In genomic region chr19:42089748-42090595, GRCm38 (mm10) we compare ENCODE assay signal across 8 mouse cellular contexts. TPM values are rescaled to one million over a fixed set of nuclear protein-coding genes. Genes with fewer than 3 reads are reported as not detected.
A peak's percentile ranks its signal among the peaks of the same experiment; 100 is the strongest.
DNase-seq lines count a peak whose midpoint lies in the region; ATAC-seq and TF ChIP-seq lines count a peak whose summit lies in the region.

Gene Pi4k2a (plus strand): TSS chr19:42090470.

- peak within 1 kb of the TSS; percentile 93 for H3K4me3 ChIP-seq in embryonic facial prominence, embryonic 13.5 days
- peak within 1 kb of the TSS; percentile 84 for H3K4me3 ChIP-seq in kidney, adult 2 months (ENCODE audit: insufficient read depth, low read depth, low read length)
- H3K4me3 ChIP-seq in limb, embryonic 12.5 days (replicated peaks) = peak within 1 kb of the TSS; percentile 98
- H3K4me3 ChIP-seq in midbrain, embryonic 15.5 days = peak within 1 kb of the TSS; percentile 79
- H3K4me3 ChIP-seq in spleen, adult 2 months (ENCODE audit: extremely low read depth, insufficient read depth, insufficient read length) = peak within 1 kb of the TSS; percentile 74

- peaks cover 36% of the 10 kb centered on the region for H3K4me1 ChIP-seq in embryonic facial prominence, embryonic 13.5 days
- H3K4me1 ChIP-seq in kidney, adult 2 months (ENCODE audit: control insufficient read depth, insufficient read depth, low read length) = peaks cover 16% of the 10 kb centered on the region
- H3K4me1 ChIP-seq in limb, embryonic 12.5 days (replicated peaks) = peaks cover 23% of the 10 kb centered on the region
- peaks cover 40% of the 10 kb centered on the region for H3K4me1 ChIP-seq in midbrain, embryonic 15.5 days
- H3K4me1 ChIP-seq in spleen, adult 2 months (ENCODE audit: control insufficient read depth, insufficient read depth, insufficient read length) = peaks cover 10% of the 10 kb centered on the region

- peak; percentile 99 for DNase-seq in 3134 (ENCODE audit: extremely low read depth, insufficient read length, low spot score)
- peak; percentile 99 for DNase-seq in adrenal gland, postnatal 36 days
- peak; percentile 98 to 100 for DNase-seq in heart, adult 18-20 months
- peak; percentile 100 for DNase-seq in kidney, adult 2 months
- DNase-seq in spleen, adult 2 months (ENCODE audit: low read depth in 1 of 2, low spot score in 2 of 2) = peak; percentile 99

- H3K27me3 ChIP-seq in embryonic facial prominence, embryonic 13.5 days = no peaks in the 10 kb centered on the region
- no peaks in the 10 kb centered on the region for H3K27me3 ChIP-seq in kidney, adult 2 months (replicated peaks; ENCODE audit: control insufficient read depth, insufficient read depth, low read length)
- H3K27me3 ChIP-seq in limb, embryonic 12.5 days = no peaks in the 10 kb centered on the region
- H3K27me3 ChIP-seq in midbrain, embryonic 15.5 days (replicated peaks) = no peaks in the 10 kb centered on the region
- peaks cover 7% of the 10 kb centered on the region; the same call in 1 of the 2 replicates for H3K27me3 ChIP-seq in spleen, adult 2 months (ENCODE audit: control insufficient read depth, insufficient read depth, low read length)

- H3K36me3 ChIP-seq in embryonic facial prominence, embryonic 13.5 days = peaks cover 12% of the 10 kb centered on the region; the same call in 1 of the 2 replicates
- H3K36me3 ChIP-seq in kidney, adult 2 months (ENCODE audit: control insufficient read depth, insufficient read depth, low read length) = no peaks in the 10 kb centered on the region
- H3K36me3 ChIP-seq in limb, embryonic 12.5 days = peaks cover 15% of the 10 kb centered on the region
- H3K36me3 ChIP-seq in midbrain, embryonic 15.5 days (replicated peaks) = no peaks in the 10 kb centered on the region
- H3K36me3 ChIP-seq in spleen, adult 2 months (ENCODE audit: control insufficient read depth, insufficient read depth, low read length) = no peaks in the 10 kb centered on the region

- no peak for TF ChIP-seq CTCF in kidney, adult 2 months (conservative IDR thresholded peaks at IDR 0.05; ENCODE audit: insufficient read depth, insufficient read length, low read depth, low read length)
- TF ChIP-seq CTCF in spleen, adult 2 months (IDR thresholded peaks at IDR 0.05; ENCODE audit: extremely low read depth, insufficient read depth, insufficient read length, insufficient replicate concordance) = no peak

- H3K9me3 ChIP-seq in embryonic facial prominence, embryonic 13.5 days = no peaks in the 10 kb centered on the region
- H3K9me3 ChIP-seq in limb, embryonic 12.5 days = no peaks in the 10 kb centered on the region
- H3K9me3 ChIP-seq in midbrain, embryonic 15.5 days = no peaks in the 10 kb centered on the region

- peak within 1 kb of the TSS; percentile 91 for H3K9ac ChIP-seq in embryonic facial prominence, embryonic 13.5 days
- peak within 1 kb of the TSS; percentile 87 for H3K9ac ChIP-seq in limb, embryonic 12.5 days (replicated peaks)
- peak within 1 kb of the TSS; percentile 68 for H3K9ac ChIP-seq in midbrain, embryonic 15.5 days

- under 1% methylated on average over 55 of the region's 55 CpGs for WGBS in embryonic facial prominence, embryonic 13.5 days
- under 1% methylated on average over 55 of the region's 55 CpGs for WGBS in kidney, adult 2 months
- 1% methylated on average over 49 of the region's 55 CpGs for WGBS in limb, embryonic 12.5 days
- WGBS in midbrain, embryonic 15.5 days = 1% methylated on average over 55 of the region's 55 CpGs
- under 1% methylated on average over 55 of the region's 55 CpGs for WGBS in spleen, adult 2 months

- H3K27ac ChIP-seq in embryonic facial prominence, embryonic 13.5 days = peak within 1 kb of the TSS; percentile 89
- H3K27ac ChIP-seq in kidney, adult 2 months (ENCODE audit: insufficient read depth, low read depth, low read length) = peak within 1 kb of the TSS; percentile 91
- peak within 1 kb of the TSS; percentile 86 for H3K27ac ChIP-seq in limb, embryonic 12.5 days
- peak within 1 kb of the TSS; percentile 89 for H3K27ac ChIP-seq in midbrain, embryonic 15.5 days
- H3K27ac ChIP-seq in spleen, adult 2 months (ENCODE audit: insufficient read depth, low read length) = peak within 1 kb of the TSS; percentile 84

- ATAC-seq in embryonic facial prominence, embryonic 13.5 days (ENCODE audit: insufficient number of reproducible peaks, insufficient read depth, low FRiP score, low TSS enrichment, low read depth) = peak; percentile 98
- peak; percentile 98 for ATAC-seq in limb, embryonic 12.5 days (ENCODE audit: insufficient number of reproducible peaks, insufficient read depth, low FRiP score, low TSS enrichment, low read depth)
- ATAC-seq in midbrain, embryonic 15.5 days (replicated peaks) = peak; percentile 98

- H3K4me2 ChIP-seq in embryonic facial prominence, embryonic 13.5 days = peak within 1 kb of the TSS; percentile 80
- H3K4me2 ChIP-seq in limb, embryonic 12.5 days = peak within 1 kb of the TSS; percentile 69
- peak within 1 kb of the TSS; percentile 73 for H3K4me2 ChIP-seq in midbrain, embryonic 15.5 days

- peak; percentile 39 for TF ChIP-seq POLR2A in kidney, adult 2 months (IDR thresholded peaks at IDR 0.05; ENCODE audit: low read depth, low read length)
- peak; percentile 32 for TF ChIP-seq POLR2A in spleen, adult 2 months (IDR thresholded peaks at IDR 0.05; ENCODE audit: low read depth, low read length)

RNA-seq across cellular contexts. Expression of gene Pi4k2a, which starts in this region (rescaled TPM):
- 10 to 100 TPM; 61.7 to 76.3 TPM for total RNA-seq in adrenal gland, postnatal 36 days (2021)
- polyA plus RNA-seq in embryonic facial prominence, embryonic 13.5 days (2015; fragmentation: Nextera tagmentation; extraction: Ambion mirVana) = 24.9 and 27.4 TPM in 2 replicates
- 10 to 100 TPM; 18.2 to 19.3 TPM for total RNA-seq in heart, adult 18-20 months (2021)
- polyA plus RNA-seq in kidney, adult 2 months (2012; rRNA removed) = 41.7 and 45.4 TPM in 2 replicates
- polyA plus RNA-seq in limb, embryonic 12.5 days (2016; fragmentation: Nextera tagmentation; extraction: Ambion mirVana) = 36.5 and 39.4 TPM in 2 replicates
- 30.1 and 30.6 TPM in 2 replicates for polyA plus RNA-seq in midbrain, embryonic 15.5 days (2015; fragmentation: Nextera tagmentation; extraction: Ambion mirVana)
- polyA plus RNA-seq in spleen, adult 2 months (2012; rRNA removed) = 22.3 and 25.1 TPM in 2 replicates

Comparison
In these comparisons a context has a peak if more than half of its experiments do, and no peak if none do; other contexts are left out.
1. Peak in every context shown above with its lines: DNase-seq, ATAC-seq, H3K4me3 ChIP-seq and H3K27ac ChIP-seq.